Mouse (Mus musculus): ENCODE measurements at regions not wholly inside any gene's neighbourhood (a gene's known extent, or its start where the extent isn't known, plus 50 kb on each side); places are given as distances from the start of the nearest gene placed in this dataset.

DNA sequence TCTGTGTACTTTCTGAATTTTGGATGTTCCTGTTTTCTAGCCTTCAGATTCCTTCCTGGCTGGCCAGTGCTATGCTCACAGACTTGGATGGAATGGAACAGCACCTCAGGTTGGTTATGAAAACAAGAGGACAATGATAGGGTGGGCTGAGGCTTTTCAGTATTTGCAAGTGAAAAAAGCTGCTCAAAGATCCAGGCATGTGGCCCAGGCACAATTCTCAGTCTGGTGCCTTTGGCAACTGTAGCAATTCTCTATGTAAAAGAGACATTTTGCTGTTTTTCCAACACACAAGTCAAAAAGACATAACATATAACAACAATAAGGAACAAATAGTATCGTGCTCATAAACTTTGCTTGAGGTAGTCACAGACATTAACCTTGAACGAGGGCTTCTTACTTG, 363.4 kb upstream of the Pik3r1 start:
- no peak for DNase-seq (ENCODE audit: low spot score in 2 of 2)

DNA sequence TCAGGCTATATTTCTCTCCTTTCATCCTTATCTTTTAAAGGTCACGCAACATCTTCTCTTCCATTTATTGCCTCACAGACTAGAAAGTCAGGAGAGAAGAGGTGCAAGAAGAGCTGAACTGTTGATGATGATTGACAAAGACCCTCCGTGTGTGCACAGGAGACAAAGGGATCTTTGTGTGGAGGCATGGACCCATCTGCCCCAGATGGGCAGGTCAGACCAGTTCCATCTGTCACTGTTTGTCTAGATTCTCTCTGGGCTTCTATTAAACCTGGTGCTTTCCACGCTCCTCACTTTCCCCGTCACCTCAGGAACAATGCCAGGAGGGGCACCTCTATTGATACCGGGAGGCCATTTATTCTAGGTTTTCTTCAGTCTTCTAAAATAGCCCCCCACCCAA, 364.1 kb upstream of the Pik3r1 start:
- DNase-seq (ENCODE audit: low spot score in 2 of 2) = no peak

DNA sequence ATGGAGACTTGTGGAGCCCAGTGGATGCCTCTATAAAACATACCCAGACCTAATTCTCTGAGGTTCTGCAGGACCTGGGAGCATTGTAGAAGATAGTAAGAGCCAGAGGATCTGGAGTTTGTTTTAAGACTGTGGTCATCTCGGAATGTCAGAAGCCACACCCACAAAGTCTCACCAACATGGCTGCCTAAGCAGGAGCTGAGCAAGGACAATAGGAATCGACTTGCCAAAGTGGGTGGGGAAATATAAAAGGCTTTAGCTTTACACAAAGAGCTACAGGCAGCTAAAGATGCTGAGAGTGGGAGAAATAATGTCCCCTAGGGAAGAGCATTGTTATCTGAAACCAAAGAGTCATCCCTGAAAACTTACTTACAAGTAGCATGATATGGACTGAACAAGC, 364.7 kb upstream of the Pik3r1 start:
- DNase-seq (ENCODE audit: low spot score in 2 of 2) = no peak

DNA sequence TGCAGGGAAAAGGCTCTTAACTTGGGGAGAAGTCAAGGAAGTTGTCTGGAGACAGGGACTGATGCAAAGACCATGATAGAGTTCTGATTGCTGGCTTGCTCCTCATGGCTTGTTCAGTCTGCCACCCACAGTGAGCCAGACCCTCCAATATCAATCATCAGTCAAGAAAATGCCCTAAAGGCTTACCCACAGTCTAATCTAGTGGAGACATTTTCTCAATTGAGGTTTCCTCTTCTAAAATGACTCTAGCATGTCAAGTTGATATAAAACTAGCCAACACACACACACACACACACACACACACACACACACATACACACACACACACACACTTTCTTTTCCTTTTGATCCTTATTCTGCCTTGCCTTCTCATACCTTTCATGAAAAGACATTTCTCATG, 367.2 kb upstream of the Pik3r1 start:
- DNase-seq (ENCODE audit: low spot score in 2 of 2) = no peak

DNA sequence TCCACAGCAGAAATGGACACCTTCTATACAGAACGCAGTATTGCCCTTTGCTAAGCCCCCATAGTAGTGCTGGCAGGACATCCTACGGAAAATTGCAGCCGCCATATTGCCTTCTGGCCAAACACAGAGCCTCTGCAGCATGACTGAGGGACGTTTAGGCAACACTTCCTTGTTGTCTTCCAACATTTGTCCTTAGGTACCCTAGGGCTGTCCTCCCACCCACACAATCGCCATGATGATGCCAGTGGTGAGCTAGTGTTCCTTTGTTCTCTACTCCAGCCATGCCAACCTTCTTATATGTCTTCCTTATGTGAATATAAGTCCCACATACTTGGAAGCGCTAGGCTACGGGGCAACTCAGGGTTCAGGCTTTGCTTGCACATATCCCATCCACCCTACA, 375.0 kb upstream of the Pik3r1 start:
- DNase-seq (ENCODE audit: low spot score in 2 of 2) = no peak

DNA sequence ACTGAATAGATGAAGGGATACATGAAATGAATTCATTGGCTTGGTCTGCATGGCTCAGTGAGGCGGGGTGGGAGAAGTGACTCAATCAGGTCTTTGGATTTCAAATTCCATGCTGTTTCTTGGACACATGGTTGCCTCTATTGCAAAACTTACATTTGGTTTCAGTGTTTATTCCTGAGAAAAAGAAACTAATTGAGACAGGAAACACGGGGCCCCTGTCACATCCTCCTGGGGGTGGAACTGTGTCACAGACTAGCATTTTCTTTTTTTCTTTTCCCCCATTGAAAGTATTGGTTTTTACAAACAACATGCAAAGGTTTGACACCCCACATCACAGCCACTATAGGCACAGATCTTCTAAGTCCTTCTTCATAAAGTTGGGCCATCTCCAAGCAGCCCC, 375.8 kb upstream of the Pik3r1 start:
- DNase-seq (ENCODE audit: low spot score in 2 of 2) = no peak

DNA sequence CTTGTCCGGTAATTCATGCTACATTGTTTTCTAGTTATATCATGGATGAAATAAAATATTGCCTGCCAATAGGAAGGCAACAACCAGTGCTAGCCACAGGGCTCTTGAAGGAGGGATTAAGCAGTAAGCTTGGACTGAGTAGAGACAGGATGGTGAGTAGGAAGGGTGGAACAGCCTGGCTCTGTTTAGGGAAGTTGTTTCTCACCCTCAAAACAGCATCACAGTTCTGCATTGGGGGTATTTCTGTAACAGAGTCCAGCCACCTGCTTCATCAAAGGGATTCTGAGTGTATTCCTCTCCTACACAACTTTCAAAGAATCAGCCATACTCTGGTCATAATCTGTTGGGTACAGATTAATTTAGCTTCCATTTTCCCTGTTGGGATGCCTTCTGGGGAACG, 380.0 kb upstream of the Pik3r1 start:
- no peak for DNase-seq (ENCODE audit: low spot score in 2 of 2)

DNA sequence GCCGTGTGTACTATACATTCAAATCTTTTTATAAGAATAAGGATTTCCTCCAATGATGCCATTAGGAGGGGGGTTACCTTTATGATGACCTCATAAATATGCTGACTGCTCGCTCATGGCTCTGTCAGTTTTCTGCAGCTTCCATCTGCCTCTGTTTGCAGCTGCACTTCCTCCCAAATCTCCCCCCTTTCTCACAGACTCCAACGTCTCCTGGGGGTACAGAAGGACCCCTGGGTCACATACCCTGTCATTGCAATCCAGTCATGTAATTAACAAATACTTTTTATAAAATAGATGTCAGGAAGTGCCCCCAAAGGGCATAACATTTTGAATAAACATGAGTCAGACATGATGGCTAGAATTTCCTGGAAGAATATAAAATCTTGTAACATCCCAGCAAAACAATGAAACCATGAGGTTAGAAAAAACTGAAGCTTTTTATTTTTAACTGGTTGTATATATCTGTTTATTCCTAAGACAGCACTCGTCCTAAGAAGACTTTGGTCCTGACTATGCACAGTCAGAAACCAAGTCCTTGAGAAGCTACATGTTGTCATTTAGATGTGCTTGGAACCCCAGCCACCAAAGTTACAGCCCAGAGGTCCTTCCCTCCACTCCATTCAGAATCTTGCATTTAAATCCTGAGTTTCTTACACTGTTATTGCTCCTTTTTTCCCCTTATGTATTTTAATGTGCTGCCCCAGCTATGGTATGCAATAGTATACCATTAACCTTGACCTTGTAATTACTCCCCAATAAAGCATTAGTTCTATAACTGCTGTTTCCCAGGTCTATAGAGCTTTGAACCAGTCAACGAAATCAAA, 386.0 kb upstream of the Pik3r1 start:
- no peak for DNase-seq (ENCODE audit: low spot score in 2 of 2)

DNA sequence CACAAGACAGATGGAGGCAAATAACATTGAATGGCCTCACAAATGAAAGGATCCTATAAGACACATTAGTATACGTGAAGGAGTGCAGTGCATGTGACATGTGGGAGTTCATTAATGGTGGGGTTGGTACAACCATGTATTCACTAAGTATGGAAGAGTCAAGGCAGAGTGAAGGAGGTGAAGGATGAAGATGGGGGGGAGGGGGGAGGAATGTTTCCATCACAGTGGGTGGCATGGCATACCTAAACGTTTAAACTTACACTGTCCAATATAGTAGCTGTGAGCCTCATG, 386.5 kb upstream of the Pik3r1 start:
- no peak for DNase-seq (ENCODE audit: low spot score in 2 of 2)

DNA sequence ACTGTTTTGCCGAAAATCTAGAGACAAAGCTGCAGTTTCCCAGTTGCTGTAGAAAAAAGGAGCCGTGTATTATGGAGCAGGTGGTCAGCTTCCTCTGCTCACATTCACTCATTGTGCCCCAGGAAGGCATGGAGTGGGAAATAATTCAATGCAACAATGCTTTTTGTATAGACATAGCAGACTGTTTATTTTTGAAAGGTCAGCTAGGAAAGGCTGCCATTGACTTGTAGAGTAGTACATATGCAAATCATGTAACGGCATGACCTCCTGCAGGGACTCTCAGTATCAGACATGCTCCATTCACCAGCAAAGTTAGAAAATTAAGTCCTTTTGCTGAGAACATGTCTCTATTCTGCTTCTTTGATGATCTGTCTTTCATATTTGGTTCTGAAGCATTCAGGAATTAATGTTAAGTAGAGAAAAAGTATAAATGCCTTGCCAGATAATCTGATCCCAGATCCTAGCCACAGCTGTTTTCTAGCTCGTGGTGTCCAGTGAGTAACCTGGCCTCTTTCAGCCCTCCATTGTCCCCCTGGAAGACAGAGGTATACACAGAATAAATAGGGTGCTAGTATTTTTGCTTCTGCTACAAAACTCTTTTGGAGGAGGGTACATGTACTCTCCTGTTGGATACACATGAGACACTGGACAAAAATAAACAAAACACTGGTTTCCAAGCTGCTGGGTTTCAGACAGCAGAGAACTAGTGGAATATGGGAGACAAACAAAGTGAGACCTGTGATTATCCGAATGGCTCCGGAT, 389.5 kb upstream of the Pik3r1 start:
- no peak for DNase-seq (ENCODE audit: low spot score in 2 of 2)

DNA sequence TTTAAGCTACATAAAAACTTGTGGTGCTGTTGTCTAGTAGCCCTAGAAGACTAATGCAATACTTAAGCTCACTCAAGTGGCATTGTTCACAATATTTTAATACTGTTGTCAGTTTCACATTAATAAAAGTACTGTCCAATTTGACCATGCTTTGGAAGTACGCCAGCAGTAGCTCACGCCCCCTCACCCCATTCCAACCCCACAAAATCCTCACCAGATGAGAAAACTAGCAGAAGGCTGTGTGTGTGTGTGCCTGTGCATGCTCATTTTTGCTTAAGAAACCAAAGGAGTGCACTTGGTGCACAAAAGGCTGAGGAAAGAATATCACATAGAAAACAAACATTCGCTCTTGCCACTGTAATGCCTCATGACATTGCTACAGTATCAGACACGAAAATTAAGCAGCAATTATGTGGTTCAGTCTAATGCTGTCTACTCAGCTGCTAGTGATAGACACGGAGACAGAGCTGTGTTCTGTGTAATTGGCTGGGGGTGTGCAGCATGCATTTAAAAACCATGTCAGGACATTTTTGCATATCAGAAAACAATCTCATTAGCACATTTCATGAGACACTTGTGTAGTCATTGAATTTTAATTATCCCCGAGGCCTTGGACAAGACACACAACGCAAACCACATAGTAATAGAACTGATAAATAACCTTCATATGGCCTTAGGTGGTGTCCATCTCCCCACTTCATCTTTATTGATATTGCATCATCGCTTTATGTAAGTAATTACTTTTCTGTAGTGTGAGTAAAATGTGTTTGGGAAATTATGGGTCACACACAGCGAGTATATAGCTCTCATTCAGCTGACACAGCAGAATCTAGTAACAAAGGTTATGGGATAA, 405.6 kb upstream of the Pik3r1 start:
- no peak for DNase-seq (ENCODE audit: low spot score in 2 of 2)

DNA sequence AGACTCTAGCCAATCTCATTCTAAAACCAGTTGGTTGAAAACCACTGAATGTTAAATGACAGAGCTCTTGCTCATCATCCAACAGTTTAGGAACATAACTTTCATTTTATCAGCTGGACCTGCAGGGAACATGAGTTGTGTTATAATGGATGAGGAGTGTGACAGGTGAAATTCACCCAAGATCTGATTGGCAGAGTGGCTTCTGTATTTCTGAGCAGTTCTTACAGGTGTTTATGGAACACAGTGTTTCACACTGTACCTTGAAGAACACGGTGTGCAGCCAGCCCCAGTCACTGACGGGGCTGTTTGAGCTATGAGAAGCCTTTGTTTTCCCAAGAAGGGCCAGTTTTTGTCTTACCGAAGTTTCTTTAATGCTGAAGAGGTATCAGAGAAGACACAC, 406.4 kb upstream of the Pik3r1 start:
- no peak for DNase-seq (ENCODE audit: low spot score in 2 of 2)

DNA sequence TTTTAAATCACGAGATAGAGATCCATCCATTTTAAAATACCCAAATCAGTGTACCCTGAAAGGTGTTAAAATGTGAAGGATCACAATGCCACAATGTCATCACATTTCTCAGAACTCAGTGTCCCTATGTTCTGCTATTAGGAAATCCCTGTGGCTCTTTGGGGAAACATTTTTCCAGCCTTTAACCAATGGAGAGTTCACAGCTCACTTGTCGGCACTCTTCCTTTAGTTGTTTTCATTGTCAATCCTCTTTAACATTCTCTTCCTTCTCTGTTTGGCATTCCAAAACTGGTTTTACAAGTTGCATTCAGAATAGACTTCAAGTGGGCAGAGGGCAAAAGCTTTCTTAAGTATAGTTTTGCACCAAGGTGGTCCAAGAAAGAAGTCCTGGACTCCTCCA, 406.9 kb upstream of the Pik3r1 start:
- DNase-seq (ENCODE audit: low spot score in 2 of 2) = no peak

DNA sequence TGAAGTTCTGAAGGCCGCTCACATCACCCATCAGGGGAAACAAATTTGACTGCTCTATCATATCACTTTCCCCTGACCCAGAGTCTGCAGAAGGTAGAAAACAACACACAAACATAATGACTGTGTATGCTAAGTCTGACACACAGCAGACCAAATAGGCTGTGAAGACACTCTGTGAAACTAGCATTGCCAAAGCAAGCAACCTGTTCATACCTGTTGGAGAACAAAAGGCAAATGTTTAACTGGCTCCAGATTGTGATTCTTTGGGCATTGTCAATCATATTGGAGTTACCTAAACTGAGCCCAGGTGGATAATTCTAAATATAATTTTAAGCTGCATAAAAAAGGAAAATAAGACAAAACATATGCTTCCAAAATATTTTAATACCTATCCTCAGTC, 407.4 kb upstream of the Pik3r1 start:
- DNase-seq (ENCODE audit: low spot score in 2 of 2) = no peak

DNA sequence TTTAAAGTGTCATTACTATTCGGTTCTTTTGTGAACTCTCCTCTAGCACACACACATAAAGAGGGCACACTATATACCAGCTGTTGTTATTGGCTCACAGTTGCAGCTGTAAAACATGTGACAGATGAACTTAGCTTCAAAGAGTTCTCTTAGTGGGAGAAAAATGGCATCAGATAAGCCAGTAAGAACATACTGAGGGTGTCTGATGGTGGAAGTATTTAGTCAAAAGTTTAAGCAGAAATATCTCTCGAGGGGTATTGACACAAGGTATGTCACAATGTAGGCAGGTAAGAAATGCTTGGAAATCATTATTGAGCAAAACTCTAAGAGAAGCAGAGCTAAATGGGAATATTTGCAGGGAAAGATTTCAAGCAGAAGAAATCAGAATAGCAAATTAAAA, 408.4 kb upstream of the Pik3r1 start:
- no peak for DNase-seq (ENCODE audit: low spot score in 2 of 2)

DNA sequence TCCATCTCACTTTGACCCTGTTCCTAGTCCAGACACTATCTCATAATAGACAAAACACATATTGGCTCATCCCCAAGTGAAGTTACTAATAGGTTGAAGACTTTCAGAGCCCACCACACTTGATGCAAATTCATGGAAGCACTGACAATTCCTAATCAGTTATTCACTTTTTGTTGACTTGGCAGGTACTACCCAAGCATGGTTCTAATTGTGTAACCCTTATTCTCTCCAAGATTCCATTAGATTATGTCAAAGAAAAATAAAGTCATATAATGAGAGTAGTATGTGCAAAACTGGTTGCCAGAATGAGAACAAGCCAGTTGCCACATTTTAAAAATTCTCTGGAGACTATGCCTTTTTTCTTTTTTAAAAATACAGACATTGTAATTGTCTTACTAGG, 426.7 kb upstream of the Pik3r1 start:
- DNase-seq (ENCODE audit: low spot score in 2 of 2) = no peak

DNA sequence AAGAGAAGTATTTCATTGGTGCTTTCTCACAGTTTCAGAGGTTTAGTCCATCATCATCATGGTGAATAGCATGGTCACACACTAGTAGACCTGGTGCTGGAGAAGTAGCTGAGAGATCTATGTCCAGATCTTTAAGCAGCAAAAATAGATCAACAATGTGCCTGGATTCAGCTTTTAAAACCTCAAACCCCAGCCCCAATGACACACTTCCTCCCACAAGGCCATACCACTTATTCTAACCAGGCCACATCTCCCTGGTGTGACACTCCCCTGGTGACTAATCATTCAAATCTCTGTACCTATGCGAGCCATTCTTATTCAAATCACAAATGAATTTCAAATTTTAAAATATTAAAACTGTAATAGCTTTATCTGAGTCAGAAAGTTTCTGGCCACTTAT, 434.3 kb upstream of the Pik3r1 start:
- DNase-seq (ENCODE audit: low spot score in 2 of 2) = no peak

DNA sequence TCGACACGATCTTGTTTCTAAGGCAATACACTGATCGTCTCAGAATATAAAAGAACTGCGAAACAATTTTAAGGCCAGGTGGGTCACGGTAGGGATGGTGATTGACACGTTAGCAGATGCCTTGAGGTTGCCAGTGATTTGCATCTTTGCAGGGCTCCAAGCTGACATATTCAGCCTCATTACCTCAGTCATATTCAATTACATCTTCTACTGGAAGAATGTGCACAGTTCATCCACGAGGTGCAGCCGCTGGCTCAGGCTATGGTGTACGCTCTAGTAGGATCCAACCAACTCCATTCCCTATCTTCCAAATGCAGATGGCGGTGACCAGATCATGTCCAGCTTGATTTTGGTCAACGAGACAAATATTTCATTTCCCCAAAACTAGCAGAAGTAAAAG, 450.5 kb upstream of the Pik3r1 start:
- no peak for DNase-seq (ENCODE audit: low spot score in 2 of 2)

DNA sequence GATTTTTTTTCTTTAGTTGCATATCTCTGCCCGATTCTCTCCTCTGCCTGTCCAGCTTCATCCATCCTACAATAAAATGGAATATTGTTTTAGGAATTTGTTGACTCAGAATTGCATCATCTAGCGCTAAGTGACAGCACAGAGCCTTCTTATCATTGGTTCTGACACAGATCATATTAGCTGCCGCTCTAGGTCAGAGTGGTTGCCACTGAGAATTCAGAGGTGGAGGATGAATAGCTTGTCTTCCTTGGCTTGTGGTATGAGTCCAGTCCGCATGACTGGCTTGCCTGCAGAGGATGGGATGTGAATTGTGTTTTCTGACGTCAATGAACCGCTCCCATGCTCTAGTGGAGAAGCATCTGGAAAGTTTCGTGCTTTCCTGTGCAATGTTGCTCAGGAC, 462.3 kb upstream of the Cd180 start:
- DNase-seq (ENCODE audit: low spot score in 2 of 2) = peak; percentile 50 to 63

DNA sequence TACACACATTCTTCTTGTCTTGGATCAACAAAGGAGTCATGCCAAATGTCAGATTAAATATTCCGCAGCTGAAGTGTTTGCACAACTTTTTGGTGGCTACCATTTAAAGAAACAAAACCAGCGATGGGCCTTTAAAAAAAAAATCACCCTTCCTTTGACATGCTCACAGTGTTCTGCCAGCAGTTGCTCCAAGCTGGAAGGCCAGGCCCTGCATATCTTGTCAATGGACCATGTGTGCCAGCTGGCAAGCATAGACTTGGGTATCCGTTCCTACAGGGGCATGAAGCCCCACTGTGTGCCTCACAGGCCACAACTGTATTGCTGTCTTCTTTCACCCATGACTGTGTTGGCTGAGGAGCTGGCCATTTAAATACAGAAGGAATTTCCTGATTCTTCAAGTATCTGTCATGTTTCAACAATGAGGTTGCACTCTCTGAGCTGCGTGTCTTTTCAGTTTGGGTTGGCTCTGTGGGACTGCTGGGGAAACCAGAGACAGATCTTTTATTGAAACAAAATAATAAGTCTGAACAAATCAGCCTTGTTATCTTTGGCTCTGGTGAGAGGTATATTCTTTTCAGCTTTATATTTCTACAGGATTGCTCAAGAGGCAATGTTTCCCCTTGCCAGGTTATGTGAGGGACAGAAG, 460.9 kb upstream of the Cd180 start:
- peak; percentile 84 to 87 for DNase-seq (ENCODE audit: low spot score in 2 of 2)

DNA sequence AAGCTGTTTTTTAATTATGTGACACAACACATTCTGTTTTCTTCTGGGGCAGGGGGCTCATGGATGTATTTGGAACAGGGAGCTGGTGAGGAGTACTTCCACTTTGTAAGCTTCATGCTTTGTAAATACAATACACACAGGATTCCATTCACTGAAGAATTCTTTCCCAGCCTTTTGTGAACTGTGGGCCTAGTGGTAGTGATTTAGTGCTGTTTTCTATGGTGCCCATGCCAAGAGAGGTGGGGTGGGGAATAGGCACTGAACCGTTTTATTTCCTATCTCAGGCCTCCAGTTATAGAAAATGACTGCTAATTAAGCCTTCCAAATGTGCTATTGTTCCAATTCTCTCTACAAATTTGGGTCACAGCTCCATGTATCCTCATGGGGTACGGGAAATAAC, 442.5 kb upstream of the Cd180 start:
- no peak for DNase-seq (ENCODE audit: low spot score in 2 of 2)

DNA sequence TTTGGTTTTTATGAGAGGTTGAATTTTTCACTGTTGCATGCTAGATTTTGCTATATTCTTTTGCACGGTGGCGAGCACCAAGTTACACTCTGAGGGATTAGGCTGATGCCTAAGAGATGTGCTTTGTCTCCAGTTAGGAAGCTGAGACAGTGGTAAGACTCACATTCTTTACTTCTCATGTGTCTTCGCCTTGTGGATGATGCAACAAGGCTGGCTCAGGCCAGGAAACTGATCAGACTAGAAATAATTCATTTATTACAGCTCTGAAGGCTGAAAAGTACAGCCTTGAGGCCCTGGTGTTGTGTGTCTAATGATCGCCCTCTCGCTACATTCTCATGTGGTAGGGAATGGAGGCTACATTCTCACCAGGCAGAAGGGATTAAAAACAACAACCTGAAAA, 441.6 kb upstream of the Cd180 start:
- no peak for DNase-seq (ENCODE audit: low spot score in 2 of 2)
